Mouse (Mus musculus): ENCODE data around the gene Prl8a2.

DNA sequence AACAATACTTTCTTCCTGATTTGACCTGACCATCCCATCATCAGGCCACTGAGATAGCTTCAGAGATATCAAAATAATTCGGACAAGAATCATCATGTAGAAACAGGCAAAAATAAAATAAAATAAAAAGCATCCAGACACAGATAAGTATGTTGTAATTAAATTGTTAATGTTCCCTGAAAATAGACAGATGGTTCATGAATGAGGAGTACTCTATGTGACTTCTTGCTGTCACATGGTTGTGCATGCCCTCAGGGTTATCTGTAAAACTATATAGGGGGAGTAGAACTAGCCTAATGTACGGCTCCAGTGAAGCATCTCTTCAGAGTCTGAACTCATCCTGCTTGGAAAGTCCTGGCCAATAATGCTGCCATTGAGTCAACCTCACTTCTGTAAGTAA lies at the start of gene Prl8a2:
- TF ChIP-seq CTCF (IDR thresholded peaks at IDR 0.05; ENCODE audit: borderline replicate concordance, control insufficient read depth, extremely low read depth, insufficient read depth, low read length, poor library complexity) (no peak), POLR2A (IDR thresholded peaks at IDR 0.05; ENCODE audit: control insufficient read depth, extremely low read depth, insufficient read depth, low read length, poor library complexity) (no peak)
